Mouse (Mus musculus): ENCODE measurements around the gene Vmn1r211. TPM values are rescaled to one million over a fixed set of nuclear protein-coding genes. Genes with fewer than 3 reads are reported as not detected.
"Not testable (repeated sequence)": the region's sequence is repeated elsewhere in the genome, so short reads cannot be mapped to it uniquely, and the experiment has no call there.

Vmn1r211 gene
- polyA plus RNA-seq (2015; fragmentation: Nextera tagmentation; extraction: Ambion mirVana): not detected in 2 replicates

- Histone ChIP-seq H3K36me3 (replicated peaks) (no peaks in the 10 kb centered on the region), H3K4me3 (replicated peaks) (no peak within 1 kb of the TSS), H3K9ac (no peak within 1 kb of the TSS), H3K4me2 (no peak within 1 kb of the TSS), H3K27ac (replicated peaks) (no peak within 1 kb of the TSS), H3K27me3 (no peaks in the 10 kb centered on the region), H3K4me1 (replicated peaks) (no peaks in the 10 kb centered on the region), H3K9me3 (replicated peaks) (no peaks in the 10 kb centered on the region)
- ATAC-seq (ENCODE audit: insufficient read depth): no peak
- WGBS (ENCODE audit: insufficient replicate concordance): 41% methylated on average over 1 of the region's 1 CpGs
Measured at GRCm38 (mm10) chr13:22857461-22857860, at the start of gene Vmn1r211. TSS of gene Vmn1r211 (minus strand) at chr13:22857561.

DNA sequence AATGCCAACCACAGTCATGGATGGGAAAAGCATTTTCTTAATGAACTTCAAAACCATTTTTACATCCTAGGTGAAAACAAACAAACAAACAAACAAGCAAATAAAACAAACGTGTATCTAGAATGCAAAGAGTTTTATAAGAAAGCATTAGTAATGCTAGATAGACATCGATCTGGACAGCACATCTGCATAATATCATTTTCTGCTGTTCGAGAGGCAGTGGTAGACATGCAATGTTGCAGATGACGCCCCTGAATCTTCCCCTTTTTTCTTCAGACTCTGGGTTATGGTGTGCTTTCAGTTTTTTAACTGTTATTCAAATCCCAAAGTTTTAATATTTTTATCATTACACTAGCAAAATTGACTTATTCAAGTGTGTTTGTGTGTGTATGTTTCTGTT is 26.7 kb upstream of the Vmn1r211 start, which contains the start of gene Vmn1r212:
Gene Vmn1r212 (minus strand): TSS at position 101 of the 400 bp plus-strand sequence.
- Histone ChIP-seq H3K27ac (replicated peaks) (no peak within 1 kb of the TSS), H3K36me3 (replicated peaks) (no peaks in the 10 kb centered on the region), H3K4me2 (no peak within 1 kb of the TSS), H3K4me3 (replicated peaks) (no peak within 1 kb of the TSS), H3K9me3 (replicated peaks) (no peaks in the 10 kb centered on the region), H3K27me3 (no peaks in the 10 kb centered on the region), H3K9ac (no peak within 1 kb of the TSS), H3K4me1 (replicated peaks) (no peaks in the 10 kb centered on the region)
- 52% methylated on average over 4 of the region's 4 CpGs for WGBS (ENCODE audit: insufficient replicate concordance)
- ATAC-seq (ENCODE audit: insufficient read depth): no peak

DNA sequence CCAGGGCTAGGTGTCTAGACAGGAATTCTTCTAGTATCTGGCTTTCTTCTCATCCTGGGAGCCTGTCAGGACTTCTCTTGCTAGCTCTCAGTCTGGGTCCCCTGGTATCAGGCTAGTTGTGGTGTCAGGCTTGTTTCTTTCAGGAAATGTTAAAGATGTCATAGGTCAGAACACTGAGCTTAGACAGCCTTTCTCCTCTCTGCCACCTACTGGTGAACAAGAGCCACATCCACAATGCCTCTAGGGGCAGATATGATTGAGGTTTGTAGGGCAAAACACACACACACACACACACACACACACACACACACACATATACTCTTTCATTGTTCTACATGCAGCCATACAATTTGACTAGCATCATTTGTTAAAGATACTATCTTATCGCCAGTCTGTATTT is 21.9 kb upstream of the Vmn1r211 start:
- no peak overlapping the region for H3K27ac ChIP-seq (replicated peaks)
- H3K4me2 ChIP-seq: no peak overlapping the region
- no peak overlapping the region for H3K4me3 ChIP-seq (replicated peaks)
- H3K9ac ChIP-seq: no peak overlapping the region
- H3K9me3 ChIP-seq (replicated peaks): no peaks in the 10 kb centered on the region
- H3K36me3 ChIP-seq (replicated peaks): no peaks in the 10 kb centered on the region
- 76% methylated on average over 1 of the region's 1 CpGs for WGBS (ENCODE audit: insufficient replicate concordance)
- no peaks in the 10 kb centered on the region for H3K4me1 ChIP-seq (replicated peaks)
- no peaks in the 10 kb centered on the region for H3K27me3 ChIP-seq
- ATAC-seq (ENCODE audit: insufficient read depth): no peak

- Histone ChIP-seq H3K4me1 (replicated peaks) (no peaks in the 10 kb centered on the region), H3K36me3 (replicated peaks) (no peaks in the 10 kb centered on the region), H3K4me3 (replicated peaks) (no peak overlapping the region), H3K27ac (replicated peaks) (no peak overlapping the region), H3K9ac (no peak overlapping the region), H3K27me3 (no peaks in the 10 kb centered on the region), H3K9me3 (replicated peaks) (no peaks in the 10 kb centered on the region), H3K4me2 (no peak overlapping the region)
- no peak for ATAC-seq (ENCODE audit: insufficient read depth)
- 51% methylated on average over 4 of the region's 4 CpGs for WGBS (ENCODE audit: insufficient replicate concordance)
Measured at GRCm38 (mm10) chr13:22854760-22855159, 2.6 kb downstream of the Vmn1r211 start.

DNA sequence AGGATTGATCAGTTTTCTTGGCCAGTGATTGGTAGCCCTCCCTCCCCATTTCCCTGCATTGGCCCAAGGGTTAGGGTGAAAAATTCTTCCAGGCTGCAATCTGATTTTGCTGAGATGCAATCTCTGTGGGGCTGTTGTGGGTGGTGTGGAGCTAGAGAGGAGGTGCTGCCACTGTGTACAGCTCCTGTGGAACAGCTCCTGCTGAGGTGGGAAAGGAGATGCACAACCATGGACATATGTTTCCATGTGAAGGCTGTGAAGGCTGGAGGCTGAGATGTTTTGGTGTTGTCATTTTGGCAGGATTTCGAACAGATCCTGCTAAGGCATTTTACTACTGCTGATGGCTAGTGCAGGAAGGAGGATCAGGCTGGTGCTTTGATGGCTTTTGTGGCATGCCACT is 10.6 kb downstream of the Vmn1r211 start:
- H3K36me3 ChIP-seq (replicated peaks): no peaks in the 10 kb centered on the region
- H3K27ac ChIP-seq (replicated peaks): no peak overlapping the region
- 41% methylated on average over 1 of the region's 1 CpGs for WGBS (ENCODE audit: insufficient replicate concordance)
- no peak overlapping the region for H3K9ac ChIP-seq
- H3K4me2 ChIP-seq: no peak overlapping the region
- no peaks in the 10 kb centered on the region for H3K27me3 ChIP-seq
- no peaks in the 10 kb centered on the region for H3K9me3 ChIP-seq (replicated peaks)
- no peak for ATAC-seq (ENCODE audit: insufficient read depth)
- no peak overlapping the region for H3K4me3 ChIP-seq (replicated peaks)
- no peaks in the 10 kb centered on the region for H3K4me1 ChIP-seq (replicated peaks)

- 48% methylated on average over 3 of the region's 3 CpGs for WGBS (ENCODE audit: insufficient replicate concordance)
- not testable (repeated sequence) for ATAC-seq (ENCODE audit: insufficient read depth); H3K4me1 ChIP-seq (replicated peaks)
Measured at GRCm38 (mm10) chr13:22844304-22844703, 13.1 kb downstream of the Vmn1r211 start.

GRCm38 (mm10) chr13:22831248-22831647 is 26.1 kb downstream of the Vmn1r211 start, which contains the start of gene Vmn1r210:
TSS of gene Vmn1r210 (minus strand) at chr13:22831348.
- H3K36me3 ChIP-seq (replicated peaks): no peaks in the 10 kb centered on the region
- WGBS (ENCODE audit: insufficient replicate concordance): 21% methylated on average over 4 of the region's 4 CpGs
- H3K9ac ChIP-seq: no peak within 1 kb of the TSS

More at GRCm38 (mm10) chr13:22844304-22844703, 13.1 kb downstream of the Vmn1r211 start:
- not testable (repeated sequence) for H3K4me2 ChIP-seq; H3K9ac ChIP-seq; H3K9me3 ChIP-seq (replicated peaks); H3K27ac ChIP-seq (replicated peaks); H3K4me3 ChIP-seq (replicated peaks); H3K27me3 ChIP-seq; H3K36me3 ChIP-seq (replicated peaks)

DNA sequence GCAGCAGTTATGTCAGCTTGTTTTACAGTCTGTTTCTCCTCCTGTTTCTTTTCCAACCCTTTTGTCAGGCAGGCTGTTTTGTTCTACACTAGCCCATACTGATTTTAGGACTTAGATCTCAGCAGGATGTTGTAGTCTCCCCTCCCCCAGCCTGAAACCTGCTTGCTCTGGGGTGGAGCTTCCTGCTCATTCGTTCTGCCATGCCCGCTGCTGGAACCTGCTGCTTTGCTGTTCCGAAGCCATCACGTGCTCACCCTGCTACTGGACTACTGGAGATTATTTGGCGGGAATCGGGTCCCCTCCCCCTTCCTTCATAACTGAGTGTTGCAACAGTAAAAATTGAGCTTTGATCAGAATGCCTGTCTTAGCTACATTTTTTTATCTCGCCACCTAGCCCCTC is 28.0 kb downstream of the Vmn1r211 start:
- H3K36me3 ChIP-seq (replicated peaks); H3K4me1 ChIP-seq (replicated peaks); H3K4me3 ChIP-seq (replicated peaks); H3K27me3 ChIP-seq; ATAC-seq (ENCODE audit: insufficient read depth); H3K4me2 ChIP-seq; H3K9ac ChIP-seq; H3K27ac ChIP-seq (replicated peaks); H3K9me3 ChIP-seq (replicated peaks): not testable (repeated sequence)
- 33% methylated on average over 7 of the region's 7 CpGs for WGBS (ENCODE audit: insufficient replicate concordance)

More at GRCm38 (mm10) chr13:22831248-22831647, 26.1 kb downstream of the Vmn1r211 start, which contains the start of gene Vmn1r210:
- Histone ChIP-seq H3K9me3 (replicated peaks) (no peaks in the 10 kb centered on the region), H3K4me2 (no peak within 1 kb of the TSS), H3K27me3 (no peaks in the 10 kb centered on the region), H3K4me1 (replicated peaks) (no peaks in the 10 kb centered on the region), H3K27ac (replicated peaks) (no peak within 1 kb of the TSS), H3K4me3 (replicated peaks) (no peak within 1 kb of the TSS)
- ATAC-seq (ENCODE audit: insufficient read depth): no peak

GRCm38 (mm10) chr13:22821601-22822000 is 35.8 kb downstream of the Vmn1r211 start:
- not testable (repeated sequence) for ATAC-seq (ENCODE audit: insufficient read depth); H3K9me3 ChIP-seq (replicated peaks); H3K27me3 ChIP-seq; H3K27ac ChIP-seq (replicated peaks); H3K9ac ChIP-seq; H3K4me3 ChIP-seq (replicated peaks); H3K36me3 ChIP-seq (replicated peaks); H3K4me1 ChIP-seq (replicated peaks); H3K4me2 ChIP-seq
- WGBS (ENCODE audit: insufficient replicate concordance): 66% methylated on average over 1 of the region's 1 CpGs

DNA sequence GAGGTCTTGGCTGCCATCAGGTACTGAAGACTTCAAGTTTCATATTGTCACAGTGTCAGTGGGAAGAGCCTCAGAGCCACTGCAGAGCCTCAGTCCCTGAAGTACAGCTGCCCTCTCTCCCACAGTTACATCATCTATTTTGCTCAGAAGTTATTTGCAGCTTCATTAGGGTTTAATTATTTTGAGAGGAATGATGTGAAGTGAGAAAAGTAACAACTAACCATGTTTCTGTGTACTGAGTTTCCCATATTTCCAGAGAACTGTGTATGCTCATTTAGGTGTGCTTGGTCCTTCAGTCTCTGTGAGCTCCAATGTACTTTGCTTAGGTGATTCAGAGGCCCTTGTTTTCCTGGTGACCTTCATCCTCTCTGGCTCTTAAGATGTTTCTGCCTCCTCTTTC is 47.8 kb downstream of the Vmn1r211 start, which contains the start of gene Vmn1r209:
Gene Vmn1r209 (minus strand): TSS at position 101 of the 400 bp plus-strand sequence.
- not testable (repeated sequence) for H3K36me3 ChIP-seq (replicated peaks); ATAC-seq (ENCODE audit: insufficient read depth); H3K4me2 ChIP-seq; H3K9ac ChIP-seq; H3K27me3 ChIP-seq; H3K4me3 ChIP-seq (replicated peaks); H3K9me3 ChIP-seq (replicated peaks); H3K27ac ChIP-seq (replicated peaks); H3K4me1 ChIP-seq (replicated peaks)
